Mouse (Mus musculus): ENCODE data around the gene Gm17728. TPM values are rescaled to one million over a fixed set of nuclear protein-coding genes. Genes with fewer than 3 reads are reported as not detected.

Gene Gm17728
- polyA plus RNA-seq (2021; fragmentation: Nextera tagmentation), result not detected in 2 replicates
- long read RNA-seq, experiment 1, result 0 reads
- long read RNA-seq, experiment 2, result 0 reads

GRCm38 (mm10) chr17:9421760-9422159 lies at the start of gene Gm17728:
Gene Gm17728 (plus strand): TSS chr17:9422060.

Other genes starting within 250 kb of the Gm17728 start
- gene Pabpc6, start 247.7 kb downstream of the Gm17728 start, polyA plus RNA-seq (2021; fragmentation: Nextera tagmentation), result not detected in 2 replicates